Mouse (Mus musculus) liver, embryonic 11.5 days (tissue): ENCODE data around the gene Car7. TPM values are rescaled to one million over a fixed set of nuclear protein-coding genes. Genes with fewer than 3 reads are reported as not detected.

Experiments used
- ATAC-seq: fragments of 200-750 bp; cut with Nextera tagmentation; replicated peaks from 2 replicates; pipeline ENCODE4 v1.8.0; 2017; ENCODE audit warnings: moderate number of reproducible peaks, mild to moderate bottlenecking, moderate TSS enrichment, moderate library complexity; ENCODE audit not compliant: low FRiP score
- DNase-seq: peaks from one replicate; pipeline ENCODE4 v3.0.0-alpha.2; 2017; ENCODE audit warnings: low spot score
- H3K27ac ChIP-seq: fragments of 300-500 bp; sonication (generic); 2 replicates; pipeline ENCODE4 v1.5.1; 2014; ENCODE audit warnings: mild to moderate bottlenecking, low read depth, low read length, control low read depth
- H3K27me3 ChIP-seq: fragments of 300-500 bp; sonication (generic); replicated peaks from 2 replicates; pipeline ENCODE4 v1.6.1; 2014; ENCODE audit warnings: low read length, mixed read lengths; ENCODE audit not compliant: control insufficient read depth, insufficient read depth
- H3K36me3 ChIP-seq: fragments of 300-500 bp; sonication (generic); 2 replicates; pipeline ENCODE4 v1.6.1; 2014; ENCODE audit warnings: mild to moderate bottlenecking, low read length, moderate library complexity, mixed read lengths; ENCODE audit not compliant: control insufficient read depth, insufficient read depth
- H3K4me1 ChIP-seq: fragments of 300-500 bp; sonication (generic); replicated peaks from 2 replicates; pipeline ENCODE4 v1.6.1; 2014; ENCODE audit warnings: low read length, mixed read lengths; ENCODE audit not compliant: control insufficient read depth, insufficient read depth
- H3K4me2 ChIP-seq: fragments of 300-500 bp; sonication (generic); 2 replicates; pipeline ENCODE4 v1.6.1; 2014; ENCODE audit warnings: mild to moderate bottlenecking, control low read depth, moderate library complexity
- H3K4me3 ChIP-seq: fragments of 300-500 bp; sonication (generic); 2 replicates; pipeline ENCODE4 v1.5.1; 2014; ENCODE audit warnings: low read depth, low read length, control low read depth
- H3K9ac ChIP-seq: fragments of 300-500 bp; sonication (generic); 2 replicates; pipeline ENCODE4 v1.6.1; 2014; ENCODE audit warnings: low read depth, low read length, control low read depth
- H3K9me3 ChIP-seq: fragments of 300-500 bp; sonication (generic); 2 replicates; pipeline ENCODE4 v1.6.1; 2016; ENCODE audit warnings: low read length, inconsistent platforms, mixed read lengths; ENCODE audit not compliant: control insufficient read depth
- WGBS: fragments of 180-500 bp; shearing (Covaris S2); extraction: QIAGEN DNeasy Blood & Tissue Kit; methylation state at CpG from one replicate; pipeline ENCODE4 v1.1.7; 2014; 5-methylcytosine and 5-hydroxymethylcytosine counted together
- polyA plus RNA-seq: library from polyadenylated mRNA; unstranded; fragments of >200 nt; fragmentation: Nextera tagmentation; extraction: Ambion mirVana; gene quantifications from 2 replicates; pipeline ENCODE4 v1.2.1, GENCODE M21; 2014

Car7 gene
- polyA plus RNA-seq, 1 experiment from 2014 or later: 2.1 TPM

DNA sequence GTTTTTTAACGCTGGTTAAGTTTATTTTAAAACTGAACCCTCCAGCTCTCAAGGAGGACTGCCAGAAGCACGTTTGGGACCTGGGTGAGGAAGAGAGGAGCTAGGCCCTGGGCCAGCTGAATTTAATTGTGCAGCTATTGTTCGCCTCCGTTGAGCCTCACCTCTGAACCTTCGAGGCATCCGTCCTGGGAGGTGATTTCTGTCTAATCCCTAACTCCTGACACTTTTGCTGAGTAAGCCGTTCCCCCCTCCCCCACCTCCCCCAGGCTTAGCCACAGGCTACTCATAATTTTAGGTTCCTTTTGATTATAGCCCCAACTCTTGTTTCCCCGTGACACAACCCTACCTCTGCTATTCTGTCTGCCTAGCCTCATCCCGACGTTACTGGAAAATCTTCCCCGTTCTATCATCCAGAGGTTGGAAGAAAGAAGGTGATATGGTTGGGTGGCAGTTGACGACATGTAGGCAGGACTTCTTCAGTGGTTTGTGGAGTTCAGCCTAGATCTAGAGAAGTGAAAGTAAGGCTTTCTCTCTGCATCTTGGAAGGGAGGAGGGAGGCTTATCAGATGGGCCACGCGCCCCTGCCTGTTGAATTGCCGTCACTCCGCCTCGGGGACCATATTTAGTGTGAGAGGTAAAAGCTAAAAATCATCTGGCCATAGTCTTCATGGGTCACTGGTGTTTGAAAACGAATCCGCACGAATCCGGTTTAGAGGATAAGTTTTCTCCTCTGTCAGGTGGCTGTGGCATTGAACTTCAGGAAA, 61.5 kb downstream of the Car7 start:
- DNase-seq: no peak
- peaks cover 13% of the 10 kb centered on the region for H3K36me3 ChIP-seq
- WGBS: 79% methylated on average over 21 of the region's 21 CpGs
- H3K9me3 ChIP-seq: no peaks in the 10 kb centered on the region
- H3K27me3 ChIP-seq: no peaks in the 10 kb centered on the region
- no peak for ATAC-seq
- peaks cover 4% of the 10 kb centered on the region for H3K4me1 ChIP-seq
- no peak overlapping the region for H3K27ac ChIP-seq
- no peak overlapping the region for H3K9ac ChIP-seq
- 0 out of 2 replicates have a peak overlapping the region, but pooled peaks have one; percentile 22 for H3K4me2 ChIP-seq
- H3K4me3 ChIP-seq: no peak overlapping the region

DNA sequence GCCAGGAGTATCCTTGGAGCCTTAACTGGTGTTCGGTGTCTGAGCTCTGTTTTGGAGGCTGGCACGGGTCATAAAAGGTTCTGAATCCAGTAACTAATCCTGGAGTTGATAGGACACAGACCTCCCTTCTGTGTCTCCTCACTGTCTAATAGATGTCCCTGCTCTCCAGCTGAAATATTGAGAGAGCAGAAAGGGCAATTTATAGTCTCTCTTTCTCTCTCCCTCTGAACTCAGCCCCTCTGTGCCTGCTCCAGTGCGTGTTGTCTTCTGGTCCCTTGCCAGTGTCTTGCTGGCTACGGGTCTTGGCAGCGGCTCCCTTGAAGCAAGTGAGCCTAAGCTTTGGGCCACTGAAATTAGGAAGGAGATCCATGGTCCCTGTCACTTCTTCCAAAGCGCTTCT, 63.2 kb downstream of the Car7 start:
- Histone ChIP-seq H3K4me1 (peaks cover 11% of the 10 kb centered on the region), H3K27me3 (no peaks in the 10 kb centered on the region), H3K36me3 (peaks cover 13% of the 10 kb centered on the region), H3K4me3 (no peak overlapping the region), H3K4me2 (no peak overlapping the region), H3K27ac (no peak overlapping the region), H3K9me3 (no peaks in the 10 kb centered on the region), H3K9ac (no peak overlapping the region)
- 77% methylated on average over 6 of the region's 6 CpGs for WGBS
- DNase-seq (no peak), ATAC-seq (no peak)

DNA sequence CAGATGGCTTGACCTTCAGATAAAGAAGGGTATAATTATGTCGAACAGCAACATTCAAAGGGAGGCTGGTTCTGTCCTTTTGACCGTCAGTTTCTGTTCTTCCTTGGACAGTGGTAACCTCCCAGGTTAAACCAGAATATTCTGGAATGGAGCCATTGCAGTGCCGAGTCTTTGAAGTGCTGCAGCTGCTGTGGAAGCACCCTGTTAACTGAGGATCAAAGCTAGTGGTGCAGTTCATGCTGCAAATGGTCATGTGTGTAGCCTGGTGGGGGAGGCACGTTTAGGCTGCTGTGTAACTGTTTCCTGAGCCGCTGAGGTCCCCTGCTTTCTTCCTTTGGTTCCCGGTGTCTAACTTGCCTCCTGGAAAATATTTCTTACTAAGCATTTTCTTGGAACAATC, 64.0 kb downstream of the Car7 start:
- H3K27me3 ChIP-seq: no peaks in the 10 kb centered on the region
- H3K27ac ChIP-seq: no peak overlapping the region
- peaks cover 13% of the 10 kb centered on the region for H3K36me3 ChIP-seq
- H3K9ac ChIP-seq: no peak overlapping the region
- 60% methylated on average over 6 of the region's 6 CpGs for WGBS
- H3K9me3 ChIP-seq: no peaks in the 10 kb centered on the region
- H3K4me3 ChIP-seq: no peak overlapping the region
- DNase-seq: no peak
- H3K4me2 ChIP-seq: no peak overlapping the region
- ATAC-seq: no peak
- peaks cover 11% of the 10 kb centered on the region for H3K4me1 ChIP-seq

Other genes starting within 250 kb of the Car7 start
- not detected in 2 replicates for gene Cmtm2a, start 241.5 kb upstream of the Car7 start, polyA plus RNA-seq
- not detected in 2 replicates for gene Gm45711, start 224.6 kb upstream of the Car7 start, polyA plus RNA-seq
- gene Cmtm1, start 224.5 kb upstream of the Car7 start, polyA plus RNA-seq: not detected in 2 replicates
- not detected in 2 replicates for gene Gm11020, start 213.1 kb upstream of the Car7 start, polyA plus RNA-seq
- not detected in 2 replicates for gene Cmtm2b, start 212.5 kb upstream of the Car7 start, polyA plus RNA-seq
- 62.4 and 65.0 TPM in 2 replicates for gene Cmtm3, start 195.3 kb upstream of the Car7 start, polyA plus RNA-seq
- 1.2 and 1.3 TPM in 2 replicates for gene Cmtm4, start 138.9 kb upstream of the Car7 start, polyA plus RNA-seq
- gene Dync1li2, start 91.6 kb upstream of the Car7 start, polyA plus RNA-seq: 31.4 and 33.1 TPM in 2 replicates
- 0.05 TPM in 1 of 2 replicates, not detected in the other for gene Terb1, start 24.8 kb upstream of the Car7 start, polyA plus RNA-seq
- gene Nae1, start 52 bp upstream of the Car7 start, polyA plus RNA-seq: 77.3 and 77.7 TPM in 2 replicates
- 10.6 and 11.1 TPM in 2 replicates for gene Pdp2, start 56.8 kb downstream of the Car7 start, polyA plus RNA-seq
- 0.18 and 0.34 TPM in 2 replicates for gene Cdh16, start 89.7 kb downstream of the Car7 start, polyA plus RNA-seq
- gene Rrad, start 96.6 kb downstream of the Car7 start, polyA plus RNA-seq: 1.6 and 4.1 TPM in 2 replicates
- 93.1 and 94.0 TPM in 2 replicates for gene Ciao2b, start 107.3 kb downstream of the Car7 start, polyA plus RNA-seq
- 2.0 and 2.3 TPM in 2 replicates for gene Ces2a, start 199.3 kb downstream of the Car7 start, polyA plus RNA-seq